Comparison of ENCODE assay signal across 22 mouse cellular contexts in the genomic region with DNA sequence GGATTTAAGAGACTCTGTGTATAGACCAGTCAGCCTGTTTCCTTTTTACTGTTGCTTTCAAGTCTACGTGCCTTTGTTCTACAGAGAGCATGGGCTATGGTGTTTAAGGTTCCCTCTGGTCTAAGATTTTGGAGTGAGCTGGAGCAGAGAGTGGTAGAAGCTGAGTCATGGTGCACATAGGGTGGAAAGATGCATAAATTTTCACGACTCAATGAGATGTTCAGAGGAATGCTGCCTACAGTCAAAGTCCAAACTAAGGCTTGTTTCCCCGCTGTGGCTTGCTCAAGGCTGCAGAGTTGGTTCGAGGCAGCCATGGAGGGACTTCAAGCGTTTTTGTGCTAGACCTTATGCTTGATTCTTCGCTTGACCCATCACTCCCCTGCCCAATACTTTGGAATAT.
A peak's percentile ranks its signal among the peaks of the same experiment; 100 is the strongest.
DNase-seq lines count a peak whose midpoint lies in the region; ATAC-seq and TF ChIP-seq lines count a peak whose summit lies in the region.
"Had no signal": no experiment of that assay in that cellular context is flagged by ENCODE, and none has a peak within 500 bp of the region (broad histone marks: within the 10 kb centered on the region; RNA-seq: fewer than 3 reads in every experiment).

No protein-coding gene starts in this region.

- peak; percentile 70 for ATAC-seq in frontal cortex, adult (ENCODE audit: low TSS enrichment)
- ATAC-seq in liver, postnatal 0 days = no peak
- ATAC-seq in liver, embryonic 11.5 days (replicated peaks; ENCODE audit: low FRiP score) = no peak
- peak; percentile 60 for ATAC-seq in Patski
- no peak for ATAC-seq in intestine, embryonic 16.5 days
- no peak for ATAC-seq in monocyte, adult 5-6 weeks (replicated peaks; ENCODE audit: insufficient number of reproducible peaks, low FRiP score, low TSS enrichment, poor library complexity, severe bottlenecking)
- ATAC-seq: forebrain, embryonic 13.5 days; forebrain, embryonic 15.5 days; forebrain, postnatal 0 days had no signal

- DNase-seq in frontal cortex, postnatal 10 days (ENCODE audit: low spot score in 2 of 2) = no peak
- DNase-seq in liver, postnatal 0 days = no peak
- no peak for DNase-seq in liver, embryonic 11.5 days (ENCODE audit: low spot score)
- no peak for DNase-seq in Patski (ENCODE audit: low read depth, low spot score)
- DNase-seq: adrenal gland, postnatal 10 days; adrenal gland, postnatal 25 days; cerebellum, adult 11 months; cerebellum, adult 18-20 months; cerebellum, adult 8-10 months; cerebellum, adult 9-11 months; cerebellum, postnatal 14 days; cerebellum, postnatal 36 days; embryo, embryonic 11 days; forebrain, postnatal 0 days had no signal

- H3K27me3 ChIP-seq in liver, postnatal 0 days (ENCODE audit: insufficient read depth, low read length) = no peaks in the 10 kb centered on the region
- no peaks in the 10 kb centered on the region for H3K27me3 ChIP-seq in liver, embryonic 11.5 days (replicated peaks; ENCODE audit: control insufficient read depth, insufficient read depth, low read length)
- H3K27me3 ChIP-seq in Patski = no peaks in the 10 kb centered on the region
- H3K27me3 ChIP-seq in intestine, embryonic 16.5 days (replicated peaks; ENCODE audit: control insufficient read depth, insufficient read depth, low read length) = no peaks in the 10 kb centered on the region
- H3K27me3 ChIP-seq: embryonic facial prominence, embryonic 13.5 days; embryonic facial prominence, embryonic 15.5 days; forebrain, embryonic 13.5 days; forebrain, embryonic 15.5 days had no signal

- peaks cover 27% of the 10 kb centered on the region for H3K4me1 ChIP-seq in liver, postnatal 0 days (ENCODE audit: insufficient read depth)
- 0 out of 2 replicates have a peak, but pooled peaks cover 3% of the 10 kb centered on the region for H3K4me1 ChIP-seq in liver, embryonic 11.5 days (replicated peaks; ENCODE audit: control insufficient read depth, insufficient read depth, low read length)
- H3K4me1 ChIP-seq in embryonic fibroblast, embryonic 13.5 days (ENCODE audit: control insufficient read depth, insufficient read depth, low read length) = peaks cover 5% of the 10 kb centered on the region
- peaks cover 8% of the 10 kb centered on the region for H3K4me1 ChIP-seq in intestine, embryonic 16.5 days (ENCODE audit: control insufficient read depth, insufficient read depth, low read length)

- in situ Hi-C loops in Patski (cut with MboI; ENCODE audit: low pct_unique_long_range_greater_than_20kb) = loop anchor here (5.0 kb wide), 1 partner anchor 93 kb away; no protein-coding TSS in a partner anchor

- CTCF ChIA-PET in Patski (lab: Charles Lee) = interaction anchor here (1.0 kb wide), 1 partner anchor 12 kb away, joined by 5 read pairs; no protein-coding TSS in a partner anchor

- no peak overlapping the region for H3K9ac ChIP-seq in liver, postnatal 0 days (replicated peaks)
- no peak overlapping the region for H3K9ac ChIP-seq in liver, embryonic 11.5 days (ENCODE audit: low read depth, low read length)
- H3K9ac ChIP-seq in intestine, embryonic 16.5 days (ENCODE audit: low read depth, low read length) = no peak overlapping the region
- H3K9ac ChIP-seq: embryonic facial prominence, embryonic 13.5 days; embryonic facial prominence, embryonic 15.5 days; forebrain, embryonic 13.5 days; forebrain, embryonic 15.5 days; forebrain, postnatal 0 days had no signal

- H3K27ac ChIP-seq in liver, postnatal 0 days (ENCODE audit: low read depth) = no peak overlapping the region
- no peak overlapping the region for H3K27ac ChIP-seq in liver, embryonic 11.5 days (ENCODE audit: low read depth, low read length)
- H3K27ac ChIP-seq in embryonic fibroblast, embryonic 13.5 days (ENCODE audit: insufficient read depth, low read length) = peak overlapping the region; percentile 57; the same call in 1 of the 2 replicates
- no peak overlapping the region for H3K27ac ChIP-seq in intestine, embryonic 16.5 days (ENCODE audit: low read length)
- H3K27ac ChIP-seq: embryonic facial prominence, embryonic 13.5 days; embryonic facial prominence, embryonic 15.5 days; forebrain, embryonic 13.5 days; forebrain, embryonic 15.5 days had no signal

- H3K36me3 ChIP-seq in liver, postnatal 0 days (replicated peaks; ENCODE audit: insufficient read depth, low read length) = peaks cover 8% of the 10 kb centered on the region; the same call in 1 of the 2 replicates
- H3K36me3 ChIP-seq in liver, embryonic 11.5 days (ENCODE audit: control insufficient read depth, insufficient read depth, low read length) = peaks cover 3% of the 10 kb centered on the region; the same call in 1 of the 2 replicates
- H3K36me3 ChIP-seq in intestine, embryonic 16.5 days (ENCODE audit: control insufficient read depth, insufficient read depth, low read length) = 0 out of 2 replicates have a peak, but pooled peaks cover 5% of the 10 kb centered on the region

- TF ChIP-seq POLR2A in embryonic fibroblast, embryonic 13.5 days (IDR thresholded peaks at IDR 0.05; ENCODE audit: low read depth, low read length) = no peak

- TF ChIP-seq CTCF in liver, postnatal 0 days (IDR thresholded peaks at IDR 0.05; ENCODE audit: low read depth) = no peak
- TF ChIP-seq CTCF in Patski (IDR thresholded peaks at IDR 0.05) = no peak
- TF ChIP-seq CTCF in embryonic fibroblast, embryonic 13.5 days (IDR thresholded peaks at IDR 0.05; ENCODE audit: borderline replicate concordance, insufficient read depth, low read length) = no peak

- peak overlapping the region; percentile 24; the same call in 1 of the 2 replicates for H3K4me2 ChIP-seq in liver, postnatal 0 days (ENCODE audit: low read depth, low read length)
- no peak overlapping the region for H3K4me2 ChIP-seq in liver, embryonic 11.5 days
- H3K4me2 ChIP-seq in intestine, embryonic 16.5 days (ENCODE audit: low read depth, low read length) = no peak overlapping the region
- H3K4me2 ChIP-seq: embryonic facial prominence, embryonic 13.5 days; embryonic facial prominence, embryonic 15.5 days; forebrain, embryonic 13.5 days; forebrain, embryonic 15.5 days had no signal

- WGBS in liver, postnatal 0 days (ENCODE audit: insufficient replicate concordance) = 61% methylated on average over 6 of the region's 6 CpGs
- WGBS in liver, embryonic 11.5 days = 88% methylated on average over 6 of the region's 6 CpGs
- 87% methylated on average over 6 of the region's 6 CpGs for WGBS in intestine, embryonic 16.5 days

- no peak overlapping the region for H3K4me3 ChIP-seq in liver, postnatal 0 days (ENCODE audit: low read depth, low read length)
- H3K4me3 ChIP-seq in liver, embryonic 11.5 days (ENCODE audit: low read depth, low read length) = no peak overlapping the region
- H3K4me3 ChIP-seq in embryonic fibroblast, embryonic 13.5 days (ENCODE audit: insufficient read depth, low read length) = no peak overlapping the region
- H3K4me3 ChIP-seq in intestine, embryonic 16.5 days (ENCODE audit: low read length) = no peak overlapping the region
- H3K4me3 ChIP-seq: embryonic facial prominence, embryonic 13.5 days; embryonic facial prominence, embryonic 15.5 days; forebrain, embryonic 13.5 days; forebrain, embryonic 15.5 days had no signal

- no peak for TF ChIP-seq EP300 in liver, postnatal 0 days (IDR thresholded peaks at IDR 0.05; ENCODE audit: low read depth)

- POLR2A ChIA-PET in Patski (lab: Charles Lee) = interaction anchor here (0.6 kb wide), 1 partner anchor 81 kb away, joined by 3 read pairs; no protein-coding TSS in a partner anchor

- no peaks in the 10 kb centered on the region for H3K9me3 ChIP-seq in liver, postnatal 0 days (ENCODE audit: low read length)
- no peaks in the 10 kb centered on the region for H3K9me3 ChIP-seq in liver, embryonic 11.5 days (ENCODE audit: control insufficient read depth, low read length)
- H3K9me3 ChIP-seq in intestine, embryonic 16.5 days (ENCODE audit: control insufficient read depth, low read length) = no peaks in the 10 kb centered on the region
- H3K9me3 ChIP-seq: embryonic facial prominence, embryonic 13.5 days; embryonic facial prominence, embryonic 15.5 days; forebrain, embryonic 13.5 days; forebrain, embryonic 15.5 days had no signal

Comparison
In these comparisons a context has a peak if more than half of its experiments do, and no peak if none do; other contexts are left out.
1. ATAC-seq: peak in frontal cortex, adult (single experiment) and Patski (single experiment); none in liver, postnatal 0 days (single experiment), liver, embryonic 11.5 days (single experiment), intestine, embryonic 16.5 days (single experiment) and monocyte, adult 5-6 weeks (single experiment).